Mouse (Mus musculus) heart, adult 10 weeks (tissue): ENCODE data around the gene Gm20765. TPM values are rescaled to one million over a fixed set of nuclear protein-coding genes. Genes with fewer than 3 reads are reported as not detected.

Source experiments
- polyA plus RNA-seq: library from polyadenylated mRNA; stranded (reverse); fragments of 350-450 nt; fragmentation: Illumina TruSeq; extraction: RNeasy Lipid Tissue Mini Kit (QIAGEN cat#74804); gene quantifications from one replicate; pipeline ENCODE4 v1.2.3, GENCODE M21; 2014; ENCODE audit warnings: low read depth, low replicate concordance

Gm20765 gene
- not detected for polyA plus RNA-seq

DNA sequence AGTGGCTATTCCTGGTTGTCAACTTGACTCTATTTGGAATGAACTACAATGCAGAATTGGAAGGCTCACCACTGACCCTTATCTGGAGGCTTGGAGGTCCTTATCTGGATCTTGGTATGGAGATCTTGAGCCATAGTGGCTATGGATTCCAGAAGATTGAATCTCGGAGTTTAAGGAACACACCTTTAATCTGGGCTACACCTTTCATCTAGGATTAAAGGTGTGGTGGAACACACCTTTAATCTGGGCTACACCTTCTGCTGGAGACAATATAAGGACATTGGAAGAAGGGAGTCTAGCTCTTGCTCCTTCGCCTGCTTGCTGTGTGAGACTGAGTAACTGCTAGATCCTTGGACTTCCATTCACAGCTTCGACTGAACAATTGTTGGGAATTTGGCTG, at the start of gene Gm20765:
Gene Gm20765, plus strand, starts transcription at position 301 of the 400 bp plus-strand sequence.

DNA sequence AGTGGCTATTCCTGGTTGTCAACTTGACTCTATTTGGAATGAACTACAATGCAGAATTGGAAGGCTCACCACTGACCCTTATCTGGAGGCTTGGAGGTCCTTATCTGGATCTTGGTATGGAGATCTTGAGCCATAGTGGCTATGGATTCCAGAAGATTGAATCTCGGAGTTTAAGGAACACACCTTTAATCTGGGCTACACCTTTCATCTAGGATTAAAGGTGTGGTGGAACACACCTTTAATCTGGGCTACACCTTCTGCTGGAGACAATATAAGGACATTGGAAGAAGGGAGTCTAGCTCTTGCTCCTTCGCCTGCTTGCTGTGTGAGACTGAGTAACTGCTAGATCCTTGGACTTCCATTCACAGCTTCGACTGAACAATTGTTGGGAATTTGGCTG, 42.6 kb upstream of the Gm20765 start, which contains the start of gene Gm21293:
Gene Gm21293, plus strand, starts transcription at position 301 of the 400 bp plus-strand sequence.

DNA sequence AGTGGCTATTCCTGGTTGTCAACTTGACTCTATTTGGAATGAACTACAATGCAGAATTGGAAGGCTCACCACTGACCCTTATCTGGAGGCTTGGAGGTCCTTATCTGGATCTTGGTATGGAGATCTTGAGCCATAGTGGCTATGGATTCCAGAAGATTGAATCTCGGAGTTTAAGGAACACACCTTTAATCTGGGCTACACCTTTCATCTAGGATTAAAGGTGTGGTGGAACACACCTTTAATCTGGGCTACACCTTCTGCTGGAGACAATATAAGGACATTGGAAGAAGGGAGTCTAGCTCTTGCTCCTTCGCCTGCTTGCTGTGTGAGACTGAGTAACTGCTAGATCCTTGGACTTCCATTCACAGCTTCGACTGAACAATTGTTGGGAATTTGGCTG, 34.1 kb upstream of the Gm20765 start, which contains the start of gene Gm6763:
Gene Gm6763, plus strand, starts transcription at position 301 of the 400 bp plus-strand sequence.

DNA sequence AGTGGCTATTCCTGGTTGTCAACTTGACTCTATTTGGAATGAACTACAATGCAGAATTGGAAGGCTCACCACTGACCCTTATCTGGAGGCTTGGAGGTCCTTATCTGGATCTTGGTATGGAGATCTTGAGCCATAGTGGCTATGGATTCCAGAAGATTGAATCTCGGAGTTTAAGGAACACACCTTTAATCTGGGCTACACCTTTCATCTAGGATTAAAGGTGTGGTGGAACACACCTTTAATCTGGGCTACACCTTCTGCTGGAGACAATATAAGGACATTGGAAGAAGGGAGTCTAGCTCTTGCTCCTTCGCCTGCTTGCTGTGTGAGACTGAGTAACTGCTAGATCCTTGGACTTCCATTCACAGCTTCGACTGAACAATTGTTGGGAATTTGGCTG, 25.6 kb upstream of the Gm20765 start, which contains the start of gene Gm8764:
Gene Gm8764, plus strand, starts transcription at position 301 of the 400 bp plus-strand sequence.

DNA sequence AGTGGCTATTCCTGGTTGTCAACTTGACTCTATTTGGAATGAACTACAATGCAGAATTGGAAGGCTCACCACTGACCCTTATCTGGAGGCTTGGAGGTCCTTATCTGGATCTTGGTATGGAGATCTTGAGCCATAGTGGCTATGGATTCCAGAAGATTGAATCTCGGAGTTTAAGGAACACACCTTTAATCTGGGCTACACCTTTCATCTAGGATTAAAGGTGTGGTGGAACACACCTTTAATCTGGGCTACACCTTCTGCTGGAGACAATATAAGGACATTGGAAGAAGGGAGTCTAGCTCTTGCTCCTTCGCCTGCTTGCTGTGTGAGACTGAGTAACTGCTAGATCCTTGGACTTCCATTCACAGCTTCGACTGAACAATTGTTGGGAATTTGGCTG, 17.1 kb upstream of the Gm20765 start, which contains the start of gene Gm21304:
Gene Gm21304, plus strand, starts transcription at position 301 of the 400 bp plus-strand sequence.

DNA sequence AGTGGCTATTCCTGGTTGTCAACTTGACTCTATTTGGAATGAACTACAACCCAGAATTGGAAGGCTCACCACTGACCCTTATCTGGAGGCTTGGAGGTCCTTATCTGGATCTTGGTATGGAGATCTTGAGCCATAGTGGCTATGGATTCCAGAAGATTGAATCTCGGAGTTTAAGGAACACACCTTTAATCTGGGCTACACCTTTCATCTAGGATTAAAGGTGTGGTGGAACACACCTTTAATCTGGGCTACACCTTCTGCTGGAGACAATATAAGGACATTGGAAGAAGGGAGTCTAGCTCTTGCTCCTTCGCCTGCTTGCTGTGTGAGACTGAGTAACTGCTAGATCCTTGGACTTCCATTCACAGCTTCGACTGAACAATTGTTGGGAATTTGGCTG, 8.6 kb upstream of the Gm20765 start, which contains the start of gene Gm21312:
Gene Gm21312, plus strand, starts transcription at position 301 of the 400 bp plus-strand sequence.

DNA sequence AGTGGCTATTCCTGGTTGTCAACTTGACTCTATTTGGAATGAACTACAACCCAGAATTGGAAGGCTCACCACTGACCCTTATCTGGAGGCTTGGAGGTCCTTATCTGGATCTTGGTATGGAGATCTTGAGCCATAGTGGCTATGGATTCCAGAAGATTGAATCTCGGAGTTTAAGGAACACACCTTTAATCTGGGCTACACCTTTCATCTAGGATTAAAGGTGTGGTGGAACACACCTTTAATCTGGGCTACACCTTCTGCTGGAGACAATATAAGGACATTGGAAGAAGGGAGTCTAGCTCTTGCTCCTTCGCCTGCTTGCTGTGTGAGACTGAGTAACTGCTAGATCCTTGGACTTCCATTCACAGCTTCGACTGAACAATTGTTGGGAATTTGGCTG, 8.4 kb downstream of the Gm20765 start, which contains the start of gene Gm4340:
Gene Gm4340, plus strand, starts transcription at position 301 of the 400 bp plus-strand sequence.

Other genes starting within 250 kb of the Gm20765 start
- gene Gm21293, start 42.5 kb upstream of the Gm20765 start, polyA plus RNA-seq: not detected
- not detected for gene Gm6763, start 34.0 kb upstream of the Gm20765 start, polyA plus RNA-seq
- not detected for gene Gm8764, start 25.5 kb upstream of the Gm20765 start, polyA plus RNA-seq
- gene Gm21304, start 17.0 kb upstream of the Gm20765 start, polyA plus RNA-seq: not detected
- not detected for gene Gm21312, start 8.5 kb upstream of the Gm20765 start, polyA plus RNA-seq
- not detected for gene Gm4340, start 8.5 kb downstream of the Gm20765 start, polyA plus RNA-seq